Mouse (Mus musculus): ENCODE data around the gene Uhrf1. TPM values are rescaled to one million over a fixed set of nuclear protein-coding genes. Genes with fewer than 3 reads are reported as not detected.
A peak's percentile ranks its signal among the peaks of the same experiment; 100 is the strongest.

Gene Uhrf1
- polyA plus RNA-seq, 1 experiment, result 0.65 TPM

DNA sequence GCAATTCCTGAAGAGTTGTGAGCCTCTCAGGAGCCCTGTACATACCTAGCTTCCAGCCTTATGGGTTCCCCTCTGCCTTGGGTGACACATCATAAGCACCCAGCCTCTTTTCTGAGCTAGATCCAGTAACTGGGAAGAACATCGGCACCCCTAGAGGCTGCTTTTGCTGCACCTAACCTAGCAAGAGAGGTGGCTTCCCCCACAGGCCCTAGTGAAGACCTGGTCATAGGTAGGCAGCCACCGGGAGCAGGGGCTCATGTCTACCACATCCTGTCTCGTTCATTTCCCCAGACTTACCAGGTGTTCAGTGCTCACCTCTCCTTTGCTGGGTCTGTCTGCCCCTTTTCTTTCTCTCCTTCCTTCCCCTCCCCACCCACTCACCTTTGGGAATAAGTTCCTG is 27.2 kb downstream of the Uhrf1 start:
- H3K4me1 ChIP-seq (ENCODE audit: control insufficient read depth, insufficient read depth, low read length), result peaks cover 46% of the 10 kb centered on the region
- 40% methylated on average over 3 of the region's 3 CpGs for WGBS
- TF ChIP-seq CTCF (IDR thresholded peaks at IDR 0.05; ENCODE audit: borderline replicate concordance, insufficient read depth, low read depth, low read length) (no peak), POLR2A (IDR thresholded peaks at IDR 0.05; ENCODE audit: borderline replicate concordance, insufficient read depth, low read length) (no peak)
- no peak for DNase-seq
- no peak overlapping the region for H3K4me3 ChIP-seq (replicated peaks; ENCODE audit: insufficient read depth, low read depth, low read length)
- H3K27me3 ChIP-seq (ENCODE audit: control insufficient read depth, insufficient read depth, low read length), result no peaks in the 10 kb centered on the region
- no peak overlapping the region for H3K27ac ChIP-seq (ENCODE audit: insufficient read depth, low read length)

GRCm38 (mm10) chr17:56331256-56331655 is 28.1 kb downstream of the Uhrf1 start:
- TF ChIP-seq POLR2A (IDR thresholded peaks at IDR 0.05; ENCODE audit: borderline replicate concordance, insufficient read depth, low read length) (no peak), CTCF (IDR thresholded peaks at IDR 0.05; ENCODE audit: borderline replicate concordance, insufficient read depth, low read depth, low read length) (no peak)
- no peak for DNase-seq
- Histone ChIP-seq H3K4me1 (ENCODE audit: control insufficient read depth, insufficient read depth, low read length) (peaks cover 53% of the 10 kb centered on the region), H3K27ac (ENCODE audit: insufficient read depth, low read length) (no peak overlapping the region), H3K27me3 (ENCODE audit: control insufficient read depth, insufficient read depth, low read length) (no peaks in the 10 kb centered on the region), H3K4me3 (replicated peaks; ENCODE audit: insufficient read depth, low read depth, low read length) (no peak overlapping the region)

- no peak for TF ChIP-seq POLR2A (IDR thresholded peaks at IDR 0.05; ENCODE audit: borderline replicate concordance, insufficient read depth, low read length)
- TF ChIP-seq CTCF (IDR thresholded peaks at IDR 0.05; ENCODE audit: borderline replicate concordance, insufficient read depth, low read depth, low read length), result peak; percentile 54; the same call in 1 of the 2 replicates
- DNase-seq, result no peak
- no peak overlapping the region for H3K27ac ChIP-seq (ENCODE audit: insufficient read depth, low read length)
- H3K4me1 ChIP-seq (ENCODE audit: control insufficient read depth, insufficient read depth, low read length), result peaks cover 68% of the 10 kb centered on the region
- no peaks in the 10 kb centered on the region for H3K27me3 ChIP-seq (ENCODE audit: control insufficient read depth, insufficient read depth, low read length)
- WGBS, result 37% methylated on average over 8 of the region's 8 CpGs
- no peak overlapping the region for H3K4me3 ChIP-seq (replicated peaks; ENCODE audit: insufficient read depth, low read depth, low read length)
Measured at GRCm38 (mm10) chr17:56332987-56333386, 29.9 kb downstream of the Uhrf1 start.

- TF ChIP-seq CTCF (IDR thresholded peaks at IDR 0.05; ENCODE audit: borderline replicate concordance, insufficient read depth, low read depth, low read length), result peak; percentile 66; the same call in 1 of the 2 replicates
- no peak for TF ChIP-seq POLR2A (IDR thresholded peaks at IDR 0.05; ENCODE audit: borderline replicate concordance, insufficient read depth, low read length)
- no peaks in the 10 kb centered on the region for H3K27me3 ChIP-seq (ENCODE audit: control insufficient read depth, insufficient read depth, low read length)
- 4% methylated on average over 4 of the region's 4 CpGs for WGBS
- no peak overlapping the region for H3K27ac ChIP-seq (ENCODE audit: insufficient read depth, low read length)
- peaks cover 65% of the 10 kb centered on the region for H3K4me1 ChIP-seq (ENCODE audit: control insufficient read depth, insufficient read depth, low read length)
- H3K4me3 ChIP-seq (replicated peaks; ENCODE audit: insufficient read depth, low read depth, low read length), result no peak overlapping the region
- peak; percentile 67 to 76 for DNase-seq
Measured at GRCm38 (mm10) chr17:56337190-56337589, 34.1 kb downstream of the Uhrf1 start.

DNA sequence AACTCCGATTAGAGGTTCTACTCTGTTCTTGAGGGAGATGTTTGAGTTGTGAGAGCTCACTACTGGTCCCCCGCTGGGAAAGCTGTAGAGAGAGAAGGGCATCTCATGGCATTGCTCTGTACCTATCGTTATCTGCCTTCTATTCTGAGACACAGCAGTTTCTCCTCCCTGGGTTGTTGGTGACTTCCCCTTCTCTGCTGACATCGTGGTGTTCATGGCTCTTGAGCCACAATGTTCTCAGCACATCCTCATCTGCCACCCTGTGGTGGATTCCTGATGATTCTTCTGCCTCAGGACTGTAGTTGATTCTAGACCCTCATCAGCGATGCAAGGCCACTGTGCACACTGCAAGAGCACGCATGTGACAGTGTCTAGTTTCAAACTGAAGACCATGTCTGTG is 34.7 kb downstream of the Uhrf1 start:
- H3K27me3 ChIP-seq (ENCODE audit: control insufficient read depth, insufficient read depth, low read length), result no peaks in the 10 kb centered on the region
- TF ChIP-seq CTCF (IDR thresholded peaks at IDR 0.05; ENCODE audit: borderline replicate concordance, insufficient read depth, low read depth, low read length) (no peak), POLR2A (IDR thresholded peaks at IDR 0.05; ENCODE audit: borderline replicate concordance, insufficient read depth, low read length) (no peak)

GRCm38 (mm10) chr17:56338909-56339308 is 35.8 kb downstream of the Uhrf1 start:
- Histone ChIP-seq H3K27ac (ENCODE audit: insufficient read depth, low read length) (no peak overlapping the region), H3K4me3 (replicated peaks; ENCODE audit: insufficient read depth, low read depth, low read length) (no peak overlapping the region), H3K4me1 (ENCODE audit: control insufficient read depth, insufficient read depth, low read length) (peaks cover 68% of the 10 kb centered on the region), H3K27me3 (ENCODE audit: control insufficient read depth, insufficient read depth, low read length) (no peaks in the 10 kb centered on the region)
- 69% methylated on average over 4 of the region's 4 CpGs for WGBS
- TF ChIP-seq POLR2A (IDR thresholded peaks at IDR 0.05; ENCODE audit: borderline replicate concordance, insufficient read depth, low read length) (no peak), CTCF (IDR thresholded peaks at IDR 0.05; ENCODE audit: borderline replicate concordance, insufficient read depth, low read depth, low read length) (peak; percentile 28; the same call in 1 of the 2 replicates)
- no peak for DNase-seq

More for the DNA sequence above, 34.7 kb downstream of the Uhrf1 start:
- H3K27ac ChIP-seq (ENCODE audit: insufficient read depth, low read length), result no peak overlapping the region
- peaks cover 65% of the 10 kb centered on the region for H3K4me1 ChIP-seq (ENCODE audit: control insufficient read depth, insufficient read depth, low read length)
- no peak overlapping the region for H3K4me3 ChIP-seq (replicated peaks; ENCODE audit: insufficient read depth, low read depth, low read length)
- WGBS, result 76% methylated on average over 6 of the region's 6 CpGs
- DNase-seq, result no peak

DNA sequence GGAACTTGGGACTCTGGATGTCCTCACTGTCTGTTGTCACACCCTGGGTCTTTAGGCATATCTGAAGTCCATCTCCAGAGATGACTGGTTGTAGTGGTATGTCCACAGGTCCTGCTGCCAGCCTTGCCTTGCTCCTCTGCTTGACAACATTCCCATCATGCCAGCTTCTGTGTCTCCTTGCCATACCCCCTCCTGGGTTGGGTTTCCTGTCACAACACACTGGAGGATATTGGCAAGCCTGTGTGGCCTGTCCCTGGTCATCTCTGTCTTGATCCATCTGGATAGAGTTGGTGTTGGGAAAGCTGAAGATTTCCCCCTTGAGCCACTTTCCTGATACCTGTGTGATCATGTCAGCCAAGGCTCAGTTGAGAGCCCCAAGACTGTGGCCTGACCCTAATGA is 37.6 kb downstream of the Uhrf1 start:
- peaks cover 64% of the 10 kb centered on the region for H3K4me1 ChIP-seq (ENCODE audit: control insufficient read depth, insufficient read depth, low read length)
- peak; percentile 75 to 89 for DNase-seq
- no peaks in the 10 kb centered on the region for H3K27me3 ChIP-seq (ENCODE audit: control insufficient read depth, insufficient read depth, low read length)
- peak overlapping the region; percentile 86 for H3K27ac ChIP-seq (ENCODE audit: insufficient read depth, low read length)
- H3K4me3 ChIP-seq (replicated peaks; ENCODE audit: insufficient read depth, low read depth, low read length), result no peak overlapping the region
- TF ChIP-seq CTCF (IDR thresholded peaks at IDR 0.05; ENCODE audit: borderline replicate concordance, insufficient read depth, low read depth, low read length), result no peak
- no peak for TF ChIP-seq POLR2A (IDR thresholded peaks at IDR 0.05; ENCODE audit: borderline replicate concordance, insufficient read depth, low read length)

GRCm38 (mm10) chr17:56343466-56343865 is 40.3 kb downstream of the Uhrf1 start:
- Histone ChIP-seq H3K27me3 (ENCODE audit: control insufficient read depth, insufficient read depth, low read length) (no peaks in the 10 kb centered on the region), H3K27ac (ENCODE audit: insufficient read depth, low read length) (no peak overlapping the region), H3K4me1 (ENCODE audit: control insufficient read depth, insufficient read depth, low read length) (peaks cover 48% of the 10 kb centered on the region), H3K4me3 (replicated peaks; ENCODE audit: insufficient read depth, low read depth, low read length) (no peak overlapping the region)
- TF ChIP-seq CTCF (IDR thresholded peaks at IDR 0.05; ENCODE audit: borderline replicate concordance, insufficient read depth, low read depth, low read length), result no peak
- no peak for TF ChIP-seq POLR2A (IDR thresholded peaks at IDR 0.05; ENCODE audit: borderline replicate concordance, insufficient read depth, low read length)
- WGBS, result 77% methylated on average over 3 of the region's 3 CpGs
- DNase-seq, result no peak

All from cerebellum, adult 2 months (tissue).